Mouse (Mus musculus): ENCODE measurements around the gene Epor.

Gene Epor

GRCm38 (mm10) chr9:21962416-21963059, 768 bp downstream of the Epor start:
- peak; percentile 60 for DNase-seq

GRCm38 (mm10) chr9:21962010-21962409, 1.3 kb downstream of the Epor start:
- DNase-seq = no peak

GRCm38 (mm10) chr9:21961366-21961980, 1.8 kb downstream of the Epor start:
- no peak for DNase-seq

- DNase-seq = no peak
These were observed 2.6 kb downstream of the Epor start for GRCm38 (mm10) chr9:21960558-21961208.

- no peak for DNase-seq
These were observed 3.2 kb downstream of the Epor start for GRCm38 (mm10) chr9:21960135-21960534.

- DNase-seq = no peak
These were observed 4.1 kb downstream of the Epor start for GRCm38 (mm10) chr9:21959244-21959643.

GRCm38 (mm10) chr9:21958372-21958771, 4.9 kb downstream of the Epor start:
- no peak for DNase-seq

- DNase-seq = peak; percentile 99
These were observed 7.6 kb downstream of the Epor start, which contains the start of gene Swsap1 for GRCm38 (mm10) chr9:21955570-21956281. Swsap1 (plus strand) TSS chr9:21955755.

- no peak for DNase-seq
These were observed 8.1 kb downstream of the Epor start for GRCm38 (mm10) chr9:21955225-21955569.

- DNase-seq = no peak
These were observed 8.7 kb downstream of the Epor start for GRCm38 (mm10) chr9:21954635-21955034.

- DNase-seq = no peak
These were observed 9.7 kb downstream of the Epor start for GRCm38 (mm10) chr9:21953600-21953999.

- no peak for DNase-seq
These were observed 11.3 kb downstream of the Epor start for GRCm38 (mm10) chr9:21951977-21952376.

GRCm38 (mm10) chr9:21950322-21950721, 13.0 kb downstream of the Epor start:
- DNase-seq = peak; percentile 70

GRCm38 (mm10) chr9:21948790-21949189, 14.5 kb downstream of the Epor start:
- no peak for DNase-seq

- DNase-seq = no peak
These were observed 15.2 kb downstream of the Epor start for GRCm38 (mm10) chr9:21948146-21948545.

- DNase-seq = no peak
These were observed 15.7 kb downstream of the Epor start for GRCm38 (mm10) chr9:21947540-21948130.

GRCm38 (mm10) chr9:21944267-21944666, 19.0 kb downstream of the Epor start:
- no peak for DNase-seq

GRCm38 (mm10) chr9:21943638-21944037, 19.7 kb downstream of the Epor start:
- no peak for DNase-seq

- no peak for DNase-seq
These were observed 20.3 kb downstream of the Epor start for GRCm38 (mm10) chr9:21943046-21943445.

- no peak for DNase-seq
These were observed 25.0 kb downstream of the Epor start for GRCm38 (mm10) chr9:21938234-21938855.

- no peak for DNase-seq
These were observed 25.6 kb downstream of the Epor start for GRCm38 (mm10) chr9:21937711-21938175.

Data from thymus, postnatal 25 days (tissue).